Mouse (Mus musculus): Measurements from ENCODE around the gene Zfp143. TPM values are rescaled to one million over a fixed set of nuclear protein-coding genes. Genes with fewer than 3 reads are reported as not detected.

The Zfp143 gene
- total RNA-seq, 4 experiments from 2014 or later = 9.7 to 13.4 (median 11.9) TPM

GRCm38 (mm10) chr7:110133988-110134387 is 73.0 kb downstream of the Zfp143 start:
- no peak for DNase-seq (ENCODE audit: low spot score in 2 of 2)

GRCm38 (mm10) chr7:110138538-110138937 is 77.5 kb downstream of the Zfp143 start:
- DNase-seq (ENCODE audit: low spot score in 2 of 2) = no peak

- DNase-seq (ENCODE audit: low spot score in 2 of 2) = no peak
These were observed 82.8 kb downstream of the Zfp143 start for GRCm38 (mm10) chr7:110143863-110144262.

Other genes starting within 250 kb of the Zfp143 start
- gene Scube2, start 195.5 kb upstream of the Zfp143 start, total RNA-seq (2022) = 1 to 10 TPM; 1.3 to 1.7 (median 1.7) TPM
- gene Dennd5a, start 100.7 kb upstream of the Zfp143 start, total RNA-seq (2022) = 100 to 1,000 TPM; 206 to 222 (median 217) TPM
- gene Tmem41b, start 74.3 kb upstream of the Zfp143 start, total RNA-seq (2022) = 10 to 100 TPM; 42.0 to 52.7 (median 48.8) TPM
- 100 to 1,000 TPM in 2 of 4 experiments, 10 to 100 TPM in 2; 87.4 to 109 (median 99.4) TPM for gene Ipo7, start 42.9 kb upstream of the Zfp143 start, total RNA-seq (2022)
- gene Wee1, start 60.8 kb downstream of the Zfp143 start, total RNA-seq (2022) = 10 to 100 TPM; 16.4 to 23.0 (median 20.2) TPM
- 10 to 100 TPM; 10.5 to 13.3 (median 11.8) TPM for gene Swap70, start 160.5 kb downstream of the Zfp143 start, total RNA-seq (2022)

Measured in layer of hippocampus, adult 8-10 months (tissue).